Mouse (Mus musculus): ENCODE results near the gene Smyd3. TPM values are rescaled to one million over a fixed set of nuclear protein-coding genes. Genes with fewer than 3 reads are reported as not detected.

The Smyd3 gene
- polyA plus RNA-seq, 1 experiment from 2014 or later = 18.9 TPM

DNA sequence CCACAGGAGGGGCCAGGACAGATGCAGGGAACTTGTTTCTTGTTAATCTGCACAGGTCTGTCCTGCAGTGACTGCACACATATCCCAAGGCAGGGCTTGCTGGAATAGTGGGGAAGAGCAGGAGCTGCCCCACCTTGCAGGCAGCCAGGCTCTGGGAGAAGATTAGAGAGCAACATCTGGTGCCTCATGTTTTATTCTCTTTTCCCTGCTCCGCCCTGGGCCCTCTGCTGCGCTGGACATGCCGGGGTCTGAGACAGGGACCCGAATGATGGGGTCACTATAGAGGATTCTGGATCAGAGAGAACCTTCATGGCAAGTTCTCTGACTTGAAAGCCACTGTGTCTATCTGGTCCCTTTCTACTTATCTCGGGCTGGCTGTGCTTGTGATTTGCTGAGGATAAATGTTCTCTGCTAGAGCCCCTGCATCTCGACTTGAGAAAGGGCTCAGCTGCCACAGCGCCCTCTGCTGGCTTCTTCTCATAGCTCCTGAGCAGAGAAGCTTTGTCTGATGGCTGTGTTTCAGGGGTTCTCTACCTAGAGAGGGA is 557.8 kb downstream of the Smyd3 start:
- Histone ChIP-seq H3K4me2 (ENCODE audit: low read depth, low read length) (no peak overlapping the region), H3K36me3 (ENCODE audit: control insufficient read depth, insufficient read depth, low read length) (no peaks in the 10 kb centered on the region), H3K9ac (ENCODE audit: low read length) (no peak overlapping the region), H3K27ac (ENCODE audit: low read length) (no peak overlapping the region), H3K4me3 (replicated peaks; ENCODE audit: low read length) (no peak overlapping the region), H3K27me3 (ENCODE audit: control insufficient read depth, insufficient read depth, low read length) (no peaks in the 10 kb centered on the region), H3K4me1 (ENCODE audit: control insufficient read depth, insufficient read depth, low read length) (no peaks in the 10 kb centered on the region), H3K9me3 (replicated peaks; ENCODE audit: control insufficient read depth, low read length) (no peaks in the 10 kb centered on the region)
- WGBS = 44% methylated on average over 7 of the region's 7 CpGs
- ATAC-seq (ENCODE audit: insufficient read depth, low FRiP score) = peak; percentile 44; the same call in 1 of the 2 replicates

DNA sequence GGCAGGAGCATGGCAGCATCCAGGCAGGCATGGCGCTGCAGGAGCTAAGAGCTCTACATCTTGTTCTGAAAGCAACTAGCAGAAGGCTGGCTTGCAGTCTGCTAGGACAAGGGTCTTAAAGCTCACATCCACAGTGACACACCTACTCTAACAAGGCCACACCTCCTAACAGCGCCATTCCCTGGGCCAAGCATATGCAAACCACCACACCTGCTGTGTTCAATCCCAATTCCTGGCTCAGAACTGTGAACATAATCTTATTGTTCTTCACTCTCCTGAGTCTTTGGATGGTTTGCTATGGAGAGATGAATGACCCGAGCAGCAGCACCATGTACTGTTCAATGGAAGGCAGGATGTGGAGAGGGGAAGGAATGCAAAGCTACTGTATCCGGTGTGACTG is 559.2 kb downstream of the Smyd3 start:
- H3K4me3 ChIP-seq (replicated peaks; ENCODE audit: low read length) = no peak overlapping the region
- no peak overlapping the region for H3K4me2 ChIP-seq (ENCODE audit: low read depth, low read length)
- no peak overlapping the region for H3K9ac ChIP-seq (ENCODE audit: low read length)
- WGBS = 84% methylated on average over 4 of the region's 4 CpGs
- no peaks in the 10 kb centered on the region for H3K36me3 ChIP-seq (ENCODE audit: control insufficient read depth, insufficient read depth, low read length)
- H3K27ac ChIP-seq (ENCODE audit: low read length) = no peak overlapping the region
- H3K9me3 ChIP-seq (replicated peaks; ENCODE audit: control insufficient read depth, low read length) = no peaks in the 10 kb centered on the region
- ATAC-seq (ENCODE audit: insufficient read depth, low FRiP score) = no peak
- H3K4me1 ChIP-seq (ENCODE audit: control insufficient read depth, insufficient read depth, low read length) = no peaks in the 10 kb centered on the region
- no peaks in the 10 kb centered on the region for H3K27me3 ChIP-seq (ENCODE audit: control insufficient read depth, insufficient read depth, low read length)

DNA sequence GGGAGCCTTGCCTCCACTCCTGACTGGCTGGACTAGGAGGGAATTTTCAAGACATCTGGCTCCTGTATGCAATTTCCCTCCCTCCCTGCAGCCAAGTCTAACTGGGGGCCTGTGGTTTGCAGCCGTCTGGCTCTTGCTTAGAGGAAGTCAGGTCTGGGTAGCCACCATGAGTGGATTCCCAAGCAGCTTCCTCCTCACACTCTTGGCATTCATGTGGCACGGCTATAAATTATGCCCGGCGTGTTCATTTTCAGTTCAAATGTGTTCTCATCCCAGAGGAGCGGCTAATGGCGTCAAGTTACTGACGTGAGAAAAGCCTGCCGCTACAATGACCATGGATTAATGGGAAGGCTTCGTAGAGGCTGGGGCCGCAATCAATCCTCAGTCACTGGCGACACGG is 564.9 kb downstream of the Smyd3 start:
- 42% methylated on average over 12 of the region's 12 CpGs for WGBS
- Histone ChIP-seq H3K9me3 (replicated peaks; ENCODE audit: control insufficient read depth, low read length) (peaks cover 7% of the 10 kb centered on the region; the same call in 1 of the 2 replicates), H3K4me1 (ENCODE audit: control insufficient read depth, insufficient read depth, low read length) (peaks cover 6% of the 10 kb centered on the region; the same call in 1 of the 2 replicates), H3K4me2 (ENCODE audit: low read depth, low read length) (no peak overlapping the region), H3K36me3 (ENCODE audit: control insufficient read depth, insufficient read depth, low read length) (no peaks in the 10 kb centered on the region), H3K27ac (ENCODE audit: low read length) (no peak overlapping the region), H3K27me3 (ENCODE audit: control insufficient read depth, insufficient read depth, low read length) (no peaks in the 10 kb centered on the region), H3K4me3 (replicated peaks; ENCODE audit: low read length) (no peak overlapping the region), H3K9ac (ENCODE audit: low read length) (no peak overlapping the region)
- no peak for ATAC-seq (ENCODE audit: insufficient read depth, low FRiP score)

DNA sequence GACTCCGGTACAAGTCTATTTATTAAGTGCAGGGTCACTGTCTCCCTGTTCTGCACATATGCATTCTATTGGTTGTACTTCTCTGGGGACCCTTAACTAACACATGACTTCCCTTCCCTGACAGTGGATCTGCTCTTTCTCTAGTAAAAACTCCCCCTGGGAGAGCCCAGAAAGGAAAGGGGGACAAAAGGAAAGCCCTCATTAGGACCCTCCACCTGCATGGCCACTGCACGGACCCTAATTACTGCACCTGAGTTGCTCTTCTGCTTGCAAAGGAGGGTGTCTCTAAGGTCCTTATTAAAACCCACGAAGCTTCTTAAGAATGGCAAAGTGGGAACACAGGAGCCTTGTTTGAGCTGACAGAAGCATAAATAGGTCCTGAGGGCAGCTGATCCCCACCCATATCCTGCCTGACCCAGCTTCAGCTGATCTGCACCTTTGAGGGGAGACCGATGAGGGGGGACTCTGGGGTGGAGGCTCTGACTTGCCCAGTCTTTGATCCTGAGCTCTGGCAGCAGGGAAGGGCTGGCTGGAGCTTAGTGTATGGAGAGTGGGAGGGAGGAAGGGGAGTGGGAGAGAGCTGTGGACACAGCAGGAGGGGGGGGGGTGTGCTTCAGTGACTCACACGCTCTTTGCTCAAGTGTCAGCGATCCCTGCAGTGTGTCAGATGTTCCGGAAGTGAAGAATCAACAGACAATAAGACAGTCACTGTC is 575.4 kb downstream of the Smyd3 start:
- Histone ChIP-seq H3K9ac (ENCODE audit: low read length) (no peak overlapping the region), H3K9me3 (replicated peaks; ENCODE audit: control insufficient read depth, low read length) (no peaks in the 10 kb centered on the region), H3K4me3 (replicated peaks; ENCODE audit: low read length) (no peak overlapping the region), H3K4me1 (ENCODE audit: control insufficient read depth, insufficient read depth, low read length) (no peaks in the 10 kb centered on the region), H3K4me2 (ENCODE audit: low read depth, low read length) (no peak overlapping the region), H3K27ac (ENCODE audit: low read length) (no peak overlapping the region), H3K36me3 (ENCODE audit: control insufficient read depth, insufficient read depth, low read length) (no peaks in the 10 kb centered on the region), H3K27me3 (ENCODE audit: control insufficient read depth, insufficient read depth, low read length) (no peaks in the 10 kb centered on the region)
- peak; percentile 47; the same call in 1 of the 2 replicates for ATAC-seq (ENCODE audit: insufficient read depth, low FRiP score)
- 34% methylated on average over 7 of the region's 7 CpGs for WGBS

DNA sequence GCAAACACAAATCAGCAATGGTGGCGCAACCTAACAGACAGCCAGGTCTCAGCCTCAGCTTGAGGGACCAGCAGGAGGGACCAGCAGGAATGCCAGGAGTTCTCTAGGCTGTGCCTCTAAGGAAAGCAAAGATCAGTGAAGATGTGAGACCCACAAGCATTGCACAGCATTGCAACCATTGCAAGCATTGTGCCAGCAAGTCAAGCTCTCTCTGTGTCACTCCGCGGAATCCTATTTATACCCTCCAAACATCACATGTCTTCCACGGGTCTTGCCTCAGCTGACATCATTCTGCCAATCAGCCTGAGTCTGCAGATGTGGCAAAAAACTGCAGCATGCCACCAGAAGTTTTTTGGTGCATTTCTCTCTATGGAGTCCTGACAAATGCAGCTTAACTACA is 577.5 kb downstream of the Smyd3 start:
- Histone ChIP-seq H3K4me1 (ENCODE audit: control insufficient read depth, insufficient read depth, low read length) (no peaks in the 10 kb centered on the region), H3K27me3 (ENCODE audit: control insufficient read depth, insufficient read depth, low read length) (no peaks in the 10 kb centered on the region), H3K36me3 (ENCODE audit: control insufficient read depth, insufficient read depth, low read length) (no peaks in the 10 kb centered on the region), H3K27ac (ENCODE audit: low read length) (no peak overlapping the region), H3K9me3 (replicated peaks; ENCODE audit: control insufficient read depth, low read length) (no peaks in the 10 kb centered on the region), H3K9ac (ENCODE audit: low read length) (no peak overlapping the region), H3K4me2 (ENCODE audit: low read depth, low read length) (no peak overlapping the region), H3K4me3 (replicated peaks; ENCODE audit: low read length) (no peak overlapping the region)
- WGBS = 83% methylated on average over 4 of the region's 4 CpGs
- no peak for ATAC-seq (ENCODE audit: insufficient read depth, low FRiP score)

DNA sequence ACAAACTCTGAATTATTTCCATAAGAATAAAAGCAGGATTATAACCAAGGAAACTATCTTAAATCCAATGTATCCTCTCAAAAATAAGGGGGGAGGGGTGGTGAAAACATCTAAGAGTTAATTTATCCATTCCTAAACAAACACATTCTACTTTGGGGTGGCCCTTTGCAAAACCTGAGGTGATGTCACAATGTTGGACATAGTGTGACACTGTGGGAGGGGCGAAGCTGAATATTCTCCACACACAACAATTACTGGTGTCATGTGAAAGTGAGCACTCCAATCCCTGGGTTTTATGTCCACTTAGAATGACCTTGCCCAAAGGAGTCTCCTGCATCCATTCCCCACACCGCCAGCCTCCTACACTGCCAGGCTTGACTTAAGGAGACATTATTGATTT is 580.9 kb downstream of the Smyd3 start:
- no peaks in the 10 kb centered on the region for H3K36me3 ChIP-seq (ENCODE audit: control insufficient read depth, insufficient read depth, low read length)
- no peak overlapping the region for H3K4me3 ChIP-seq (replicated peaks; ENCODE audit: low read length)
- no peaks in the 10 kb centered on the region for H3K4me1 ChIP-seq (ENCODE audit: control insufficient read depth, insufficient read depth, low read length)
- H3K9me3 ChIP-seq (replicated peaks; ENCODE audit: control insufficient read depth, low read length) = no peaks in the 10 kb centered on the region
- no peaks in the 10 kb centered on the region for H3K27me3 ChIP-seq (ENCODE audit: control insufficient read depth, insufficient read depth, low read length)
- no peak overlapping the region for H3K4me2 ChIP-seq (ENCODE audit: low read depth, low read length)
- no peak overlapping the region for H3K9ac ChIP-seq (ENCODE audit: low read length)
- no peak overlapping the region for H3K27ac ChIP-seq (ENCODE audit: low read length)
- no peak for ATAC-seq (ENCODE audit: insufficient read depth, low FRiP score)
- WGBS = 88% methylated on average over 2 of the region's 2 CpGs

DNA sequence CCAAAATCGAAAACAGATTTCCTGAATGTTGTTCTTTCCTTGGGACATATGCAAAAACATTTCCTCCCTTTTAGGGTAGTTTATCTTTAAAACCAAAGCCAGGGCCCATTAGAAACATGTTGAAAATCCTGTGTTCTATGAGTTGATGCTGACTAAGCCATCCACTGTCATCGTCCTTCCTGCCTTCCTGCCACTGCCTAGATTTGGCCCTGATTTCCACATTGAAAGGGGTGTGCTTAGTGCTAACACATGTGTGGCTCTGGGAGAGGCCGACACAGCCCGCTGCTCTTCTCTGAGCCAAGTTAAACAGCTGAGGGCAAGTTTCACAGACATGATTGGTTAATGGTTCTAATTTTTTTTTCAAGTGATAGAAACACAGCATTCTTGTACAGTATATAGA is 581.4 kb downstream of the Smyd3 start:
- ATAC-seq (ENCODE audit: insufficient read depth, low FRiP score) = 0 out of 2 replicates have a peak, but pooled peaks have one; percentile 56
- Histone ChIP-seq H3K36me3 (ENCODE audit: control insufficient read depth, insufficient read depth, low read length) (no peaks in the 10 kb centered on the region), H3K27me3 (ENCODE audit: control insufficient read depth, insufficient read depth, low read length) (no peaks in the 10 kb centered on the region), H3K9ac (ENCODE audit: low read length) (no peak overlapping the region), H3K4me2 (ENCODE audit: low read depth, low read length) (no peak overlapping the region), H3K4me1 (ENCODE audit: control insufficient read depth, insufficient read depth, low read length) (no peaks in the 10 kb centered on the region), H3K27ac (ENCODE audit: low read length) (no peak overlapping the region), H3K9me3 (replicated peaks; ENCODE audit: control insufficient read depth, low read length) (no peaks in the 10 kb centered on the region), H3K4me3 (replicated peaks; ENCODE audit: low read length) (no peak overlapping the region)
- WGBS = 47% methylated on average over 4 of the region's 4 CpGs

DNA sequence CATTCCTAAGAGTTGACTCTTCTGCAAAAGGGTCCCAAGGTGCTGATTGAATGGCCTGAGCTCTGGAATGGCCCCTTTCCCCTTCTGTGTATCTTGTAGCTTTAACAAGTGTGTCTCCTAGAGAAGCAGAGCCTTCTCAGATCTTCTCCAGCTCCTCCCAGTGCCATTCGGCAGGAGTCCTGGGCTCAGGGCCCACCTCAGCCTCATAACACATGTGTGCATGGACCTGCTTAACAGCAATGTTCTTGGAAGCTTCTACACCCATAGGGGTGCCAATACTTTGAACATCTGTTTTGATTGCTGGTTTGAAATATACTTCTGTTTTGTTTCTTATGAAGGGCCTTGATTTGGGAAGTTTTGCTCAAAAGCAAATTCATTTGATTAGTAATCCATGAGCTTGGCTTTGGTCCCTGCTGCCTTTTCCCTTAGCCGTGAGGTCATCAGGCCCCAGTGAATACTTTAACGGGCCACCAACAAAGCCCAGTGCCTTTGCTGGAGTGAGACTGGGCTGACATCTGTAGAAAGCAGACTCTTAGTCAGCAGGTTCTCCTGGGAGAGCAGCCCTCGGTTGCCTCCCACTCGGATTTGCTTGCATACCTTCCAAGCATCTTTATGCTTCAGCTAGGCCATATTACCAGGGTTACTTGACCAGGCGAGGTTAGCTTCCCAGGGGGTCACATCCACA is 583.7 kb downstream of the Smyd3 start:
- Histone ChIP-seq H3K9me3 (replicated peaks; ENCODE audit: control insufficient read depth, low read length) (no peaks in the 10 kb centered on the region), H3K4me1 (ENCODE audit: control insufficient read depth, insufficient read depth, low read length) (no peaks in the 10 kb centered on the region), H3K27me3 (ENCODE audit: control insufficient read depth, insufficient read depth, low read length) (no peaks in the 10 kb centered on the region), H3K36me3 (ENCODE audit: control insufficient read depth, insufficient read depth, low read length) (no peaks in the 10 kb centered on the region), H3K4me2 (ENCODE audit: low read depth, low read length) (no peak overlapping the region), H3K27ac (ENCODE audit: low read length) (no peak overlapping the region), H3K9ac (ENCODE audit: low read length) (no peak overlapping the region), H3K4me3 (replicated peaks; ENCODE audit: low read length) (no peak overlapping the region)
- ATAC-seq (ENCODE audit: insufficient read depth, low FRiP score) = no peak
- WGBS = 72% methylated on average over 6 of the region's 6 CpGs

DNA sequence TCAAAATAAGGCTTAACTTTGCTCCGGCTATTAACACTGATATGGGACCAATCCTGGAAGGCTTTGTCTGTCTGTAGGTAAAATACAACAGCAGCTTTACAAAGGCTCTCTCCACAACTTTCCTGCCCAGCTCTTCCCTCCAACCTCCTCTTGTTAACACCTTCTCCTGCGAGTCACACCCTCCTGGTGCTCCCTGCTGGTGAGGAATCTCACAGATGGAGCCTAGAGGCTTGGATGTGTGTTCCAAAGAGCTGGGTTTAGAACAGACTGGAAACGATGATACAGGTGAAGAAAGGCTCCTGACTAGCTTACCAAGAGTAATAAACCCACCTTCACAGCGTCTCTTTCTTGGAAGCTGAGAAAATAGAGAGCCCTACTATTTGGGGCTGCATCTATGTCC is 588.3 kb downstream of the Smyd3 start:
- H3K9me3 ChIP-seq (replicated peaks; ENCODE audit: control insufficient read depth, low read length) = no peaks in the 10 kb centered on the region
- no peak overlapping the region for H3K4me2 ChIP-seq (ENCODE audit: low read depth, low read length)
- no peaks in the 10 kb centered on the region for H3K27me3 ChIP-seq (ENCODE audit: control insufficient read depth, insufficient read depth, low read length)
- no peaks in the 10 kb centered on the region for H3K4me1 ChIP-seq (ENCODE audit: control insufficient read depth, insufficient read depth, low read length)
- no peak for ATAC-seq (ENCODE audit: insufficient read depth, low FRiP score)
- H3K9ac ChIP-seq (ENCODE audit: low read length) = no peak overlapping the region
- 55% methylated on average over 4 of the region's 4 CpGs for WGBS
- no peak overlapping the region for H3K27ac ChIP-seq (ENCODE audit: low read length)
- H3K4me3 ChIP-seq (replicated peaks; ENCODE audit: low read length) = no peak overlapping the region
- H3K36me3 ChIP-seq (ENCODE audit: control insufficient read depth, insufficient read depth, low read length) = no peaks in the 10 kb centered on the region

Measured in stomach, embryonic 16.5 days (tissue).